Mouse (Mus musculus): Measurements from ENCODE around the gene Rbms3.

The Rbms3 gene

GRCm38 (mm10) chr9:117251521-117252368, 378.0 kb downstream of the Rbms3 start:
- no peak for DNase-seq (ENCODE audit: low read depth)

- no peak for DNase-seq (ENCODE audit: low read depth)
Observed at GRCm38 (mm10) chr9:117250831-117251165, 378.9 kb downstream of the Rbms3 start.

- no peak for DNase-seq (ENCODE audit: low read depth)
Observed at GRCm38 (mm10) chr9:117250036-117250830, 379.5 kb downstream of the Rbms3 start.

- DNase-seq (ENCODE audit: low read depth) = no peak
Observed at GRCm38 (mm10) chr9:117247311-117247980, 382.3 kb downstream of the Rbms3 start.

GRCm38 (mm10) chr9:117246173-117246572, 383.5 kb downstream of the Rbms3 start:
- DNase-seq (ENCODE audit: low read depth) = no peak

GRCm38 (mm10) chr9:117243365-117243764, 386.3 kb downstream of the Rbms3 start:
- no peak for DNase-seq (ENCODE audit: low read depth)

- no peak for DNase-seq (ENCODE audit: low read depth)
Observed at GRCm38 (mm10) chr9:117234726-117235075, 395.0 kb downstream of the Rbms3 start.

- DNase-seq (ENCODE audit: low read depth) = no peak
Observed at GRCm38 (mm10) chr9:117234065-117234725, 395.5 kb downstream of the Rbms3 start.

GRCm38 (mm10) chr9:117222741-117223140, 407.0 kb downstream of the Rbms3 start:
- DNase-seq (ENCODE audit: low read depth) = no peak

GRCm38 (mm10) chr9:117221481-117221880, 408.2 kb downstream of the Rbms3 start:
- no peak for DNase-seq (ENCODE audit: low read depth)

- no peak for DNase-seq (ENCODE audit: low read depth)
Observed at GRCm38 (mm10) chr9:117216026-117216755, 413.5 kb downstream of the Rbms3 start.

GRCm38 (mm10) chr9:117212023-117212422, 417.7 kb downstream of the Rbms3 start:
- DNase-seq (ENCODE audit: low read depth) = no peak

- DNase-seq (ENCODE audit: low read depth) = no peak
Observed at GRCm38 (mm10) chr9:117210344-117210743, 419.4 kb downstream of the Rbms3 start.

- DNase-seq (ENCODE audit: low read depth) = no peak
Observed at GRCm38 (mm10) chr9:117205395-117205794, 424.3 kb downstream of the Rbms3 start.

- DNase-seq (ENCODE audit: low read depth) = no peak
Observed at GRCm38 (mm10) chr9:117200067-117200658, 429.6 kb downstream of the Rbms3 start.

- no peak for DNase-seq (ENCODE audit: low read depth)
Observed at GRCm38 (mm10) chr9:117197531-117197930, 432.2 kb downstream of the Rbms3 start.

GRCm38 (mm10) chr9:117192565-117193540, 436.9 kb downstream of the Rbms3 start:
- no peak for DNase-seq (ENCODE audit: low read depth)

- DNase-seq (ENCODE audit: low read depth) = no peak
Observed at GRCm38 (mm10) chr9:117192093-117192492, 437.6 kb downstream of the Rbms3 start.

- no peak for DNase-seq (ENCODE audit: low read depth)
Observed at GRCm38 (mm10) chr9:117188406-117188805, 441.3 kb downstream of the Rbms3 start.
